Mouse (Mus musculus) macrophage (primary cell): ENCODE results near the gene Dnah17. TPM values are rescaled to one million over a fixed set of nuclear protein-coding genes. Genes with fewer than 3 reads are reported as not detected.

ENCODE experiments used
- H3K27ac ChIP-seq: fragments of 350-480 bp; formaldehyde crosslinking; 2 replicates; pipeline ENCODE4 v1.9.0; 2021
- H3K36me3 ChIP-seq: fragments of 350-480 bp; formaldehyde crosslinking; 2 replicates; pipeline ENCODE4 v1.9.0; 2021; ENCODE audit errors: inconsistent target
- H3K4me3 ChIP-seq: fragments of 350-480 bp; formaldehyde crosslinking; 2 replicates; pipeline ENCODE4 v1.9.0; 2021; ENCODE audit errors: inconsistent target
- H3K79me2 ChIP-seq: fragments of 350-480 bp; formaldehyde crosslinking; 2 replicates; pipeline ENCODE4 v1.9.0; 2021; ENCODE audit errors: inconsistent target
- WGBS: methylation state at CpG from one replicate; pipeline ENCODE4 v1.1.7; 2026; ENCODE audit warnings: inconsistent platforms; ENCODE audit not compliant: missing documents; 5-methylcytosine and 5-hydroxymethylcytosine counted together
- polyA plus RNA-seq: library from polyadenylated mRNA; stranded (reverse); fragments of 250-400 nt; gene quantifications from 3 replicates; pipeline ENCODE4 v1.2.4, GENCODE M21; 2018; ENCODE audit warnings: inconsistent platforms

Gene Dnah17
- polyA plus RNA-seq, 1 experiment from 2014 or later = 0.16 TPM

GRCm38 (mm10) chr11:118009865-118010571 is 120.4 kb downstream of the Dnah17 start:
- WGBS = 91% methylated on average over 3 of the region's 4 CpGs
- H3K79me2 ChIP-seq = peaks cover 100% of the 10 kb centered on the region
- H3K36me3 ChIP-seq = peaks cover 39% of the 10 kb centered on the region
- H3K27ac ChIP-seq = no peak overlapping the region
- H3K4me3 ChIP-seq = no peak overlapping the region

- H3K36me3 ChIP-seq = peaks cover 49% of the 10 kb centered on the region
- H3K4me3 ChIP-seq = no peak overlapping the region
- WGBS = 97% methylated on average over 8 of the region's 8 CpGs
- H3K79me2 ChIP-seq = peaks cover 100% of the 10 kb centered on the region
- no peak overlapping the region for H3K27ac ChIP-seq
Observed at GRCm38 (mm10) chr11:118008843-118009242, 121.6 kb downstream of the Dnah17 start.

GRCm38 (mm10) chr11:118008144-118008805 is 122.2 kb downstream of the Dnah17 start:
- H3K36me3 ChIP-seq = peaks cover 55% of the 10 kb centered on the region
- no peak overlapping the region for H3K4me3 ChIP-seq
- peaks cover 100% of the 10 kb centered on the region for H3K79me2 ChIP-seq
- WGBS = 97% methylated on average over 5 of the region's 5 CpGs
- H3K27ac ChIP-seq = no peak overlapping the region

- H3K27ac ChIP-seq = no peak overlapping the region
- H3K79me2 ChIP-seq = peaks cover 98% of the 10 kb centered on the region
- peaks cover 60% of the 10 kb centered on the region for H3K36me3 ChIP-seq
- H3K4me3 ChIP-seq = no peak overlapping the region
- 92% methylated on average over 8 of the region's 8 CpGs for WGBS
Observed at GRCm38 (mm10) chr11:118007460-118008143, 122.8 kb downstream of the Dnah17 start.

GRCm38 (mm10) chr11:118004217-118004616 is 126.2 kb downstream of the Dnah17 start:
- 94% methylated on average over 5 of the region's 5 CpGs for WGBS
- Histone ChIP-seq H3K27ac (no peak overlapping the region), H3K4me3 (no peak overlapping the region), H3K79me2 (peaks cover 98% of the 10 kb centered on the region), H3K36me3 (peaks cover 72% of the 10 kb centered on the region)

- H3K27ac ChIP-seq = no peak overlapping the region
- H3K79me2 ChIP-seq = peaks cover 98% of the 10 kb centered on the region
- H3K36me3 ChIP-seq = peaks cover 75% of the 10 kb centered on the region
- WGBS = 76% methylated on average over 4 of the region's 5 CpGs
- H3K4me3 ChIP-seq = no peak overlapping the region
Observed at GRCm38 (mm10) chr11:118003718-118004117, 126.7 kb downstream of the Dnah17 start.

GRCm38 (mm10) chr11:118003176-118003575 is 127.3 kb downstream of the Dnah17 start:
- WGBS = 94% methylated on average over 14 of the region's 14 CpGs
- Histone ChIP-seq H3K36me3 (peaks cover 81% of the 10 kb centered on the region), H3K4me3 (no peak overlapping the region), H3K27ac (no peak overlapping the region), H3K79me2 (peaks cover 98% of the 10 kb centered on the region)

GRCm38 (mm10) chr11:118000565-118001215 is 129.7 kb downstream of the Dnah17 start:
- Histone ChIP-seq H3K27ac (no peak overlapping the region), H3K36me3 (peaks cover 68% of the 10 kb centered on the region), H3K79me2 (peaks cover 98% of the 10 kb centered on the region), H3K4me3 (no peak overlapping the region)
- WGBS = 89% methylated on average over 7 of the region's 7 CpGs

- H3K4me3 ChIP-seq = no peak overlapping the region
- H3K36me3 ChIP-seq = peaks cover 62% of the 10 kb centered on the region
- H3K79me2 ChIP-seq = peaks cover 98% of the 10 kb centered on the region
- WGBS = 54% methylated on average over 1 of the region's 1 CpGs
- H3K27ac ChIP-seq = no peak overlapping the region
Observed at GRCm38 (mm10) chr11:118000083-118000482, 130.4 kb downstream of the Dnah17 start.

- no peak overlapping the region for H3K27ac ChIP-seq
- H3K36me3 ChIP-seq = peaks cover 56% of the 10 kb centered on the region
- no peak overlapping the region for H3K4me3 ChIP-seq
- peaks cover 98% of the 10 kb centered on the region for H3K79me2 ChIP-seq
- WGBS = 92% methylated on average over 6 of the region's 6 CpGs
Observed at GRCm38 (mm10) chr11:117999260-117999934, 131.0 kb downstream of the Dnah17 start.

GRCm38 (mm10) chr11:117998356-117998755 is 132.1 kb downstream of the Dnah17 start:
- H3K4me3 ChIP-seq = no peak overlapping the region
- H3K36me3 ChIP-seq = peaks cover 46% of the 10 kb centered on the region
- H3K79me2 ChIP-seq = peaks cover 98% of the 10 kb centered on the region
- no peak overlapping the region for H3K27ac ChIP-seq
- WGBS = 94% methylated on average over 4 of the region's 4 CpGs

GRCm38 (mm10) chr11:117997085-117997484 is 133.3 kb downstream of the Dnah17 start:
- Histone ChIP-seq H3K27ac (no peak overlapping the region), H3K4me3 (no peak overlapping the region), H3K36me3 (peaks cover 36% of the 10 kb centered on the region), H3K79me2 (peaks cover 100% of the 10 kb centered on the region)
- 95% methylated on average over 2 of the region's 2 CpGs for WGBS

- Histone ChIP-seq H3K4me3 (no peak overlapping the region), H3K79me2 (peaks cover 96% of the 10 kb centered on the region), H3K36me3 (peaks cover 26% of the 10 kb centered on the region; the same call in 1 of the 2 replicates), H3K27ac (no peak overlapping the region)
- WGBS = 96% methylated on average over 3 of the region's 3 CpGs
Observed at GRCm38 (mm10) chr11:117996066-117996465, 134.4 kb downstream of the Dnah17 start.

- peak overlapping the region; percentile 27 for H3K27ac ChIP-seq
- peaks cover 22% of the 10 kb centered on the region; the same call in 1 of the 2 replicates for H3K36me3 ChIP-seq
- 30% methylated on average over 3 of the region's 3 CpGs for WGBS
- peaks cover 96% of the 10 kb centered on the region for H3K79me2 ChIP-seq
- H3K4me3 ChIP-seq = no peak overlapping the region
Observed at GRCm38 (mm10) chr11:117995661-117996060, 134.8 kb downstream of the Dnah17 start.
